Mouse (Mus musculus) testis, adult 2 months (tissue): Measurements from ENCODE around the gene Ltbp4. TPM values are rescaled to one million over a fixed set of nuclear protein-coding genes. Genes with fewer than 3 reads are reported as not detected.

Experiments
- H3K27ac ChIP-seq: fragments of 200-500 bp; 2 replicates; pipeline ENCODE4 v1.5.1; 2012; ENCODE audit warnings: low read depth, low read length; ENCODE audit not compliant: control insufficient read depth, insufficient read depth
- H3K27me3 ChIP-seq: fragments of 200-500 bp; 2 replicates; pipeline ENCODE4 v1.6.1; 2012; ENCODE audit warnings: mild to moderate bottlenecking, low read length, moderate library complexity; ENCODE audit not compliant: control insufficient read depth, insufficient read depth
- H3K36me3 ChIP-seq: fragments of 200-500 bp; 2 replicates; pipeline ENCODE4 v1.6.1; 2012; ENCODE audit warnings: mild to moderate bottlenecking, low read length; ENCODE audit not compliant: control insufficient read depth, insufficient read depth
- H3K4me1 ChIP-seq: fragments of 200-500 bp; 2 replicates; pipeline ENCODE4 v1.6.1; 2012; ENCODE audit warnings: low read length; ENCODE audit not compliant: control insufficient read depth, insufficient read depth
- H3K4me3 ChIP-seq: fragments of 200-500 bp; 2 replicates; pipeline ENCODE4 v1.5.1; 2012; ENCODE audit warnings: low read depth, mild to moderate bottlenecking, low read length, moderate library complexity, mixed read lengths; ENCODE audit not compliant: control insufficient read depth
- CTCF ChIP-seq: fragments of 200-500 bp; IDR thresholded peaks from 2 replicates; pipeline ENCODE4 v1.5.1; 2012; ENCODE audit warnings: low read depth, mild to moderate bottlenecking, inconsistent platforms, low read length, moderate library complexity; ENCODE audit not compliant: control insufficient read depth, insufficient read depth, insufficient replicate concordance
- POLR2A ChIP-seq: fragments of 200-500 bp; IDR thresholded peaks from 2 replicates; pipeline ENCODE4 v1.6.1; 2012; ENCODE audit warnings: low read depth, mild to moderate bottlenecking, inconsistent platforms, low read length, moderate library complexity; ENCODE audit not compliant: control insufficient read depth
- polyA plus RNA-seq: library from polyadenylated mRNA; depleted of rRNA; stranded (reverse); fragments of >200 nt; gene quantifications from 2 replicates; pipeline ENCODE4 v1.2.3, GENCODE M21; 2012

Ltbp4 gene
- polyA plus RNA-seq, 1 experiment = 26.1 TPM

- H3K27ac ChIP-seq = no peak overlapping the region
- no peaks in the 10 kb centered on the region for H3K36me3 ChIP-seq
- no peak overlapping the region for H3K4me3 ChIP-seq
- no peaks in the 10 kb centered on the region for H3K27me3 ChIP-seq
- peaks cover 6% of the 10 kb centered on the region for H3K4me1 ChIP-seq
- no peak for TF ChIP-seq CTCF
- TF ChIP-seq POLR2A = no peak
Measured at GRCm38 (mm10) chr7:27375274-27375673, 37.8 kb upstream of the Ltbp4 start.

- Histone ChIP-seq H3K27me3 (no peaks in the 10 kb centered on the region), H3K27ac (no peak overlapping the region), H3K4me3 (no peak overlapping the region), H3K36me3 (no peaks in the 10 kb centered on the region), H3K4me1 (peaks cover 6% of the 10 kb centered on the region)
- TF ChIP-seq CTCF (no peak), POLR2A (no peak)
Measured at GRCm38 (mm10) chr7:27371715-27372462, 34.4 kb upstream of the Ltbp4 start.

GRCm38 (mm10) chr7:27369111-27369510 is 31.6 kb upstream of the Ltbp4 start:
- TF ChIP-seq POLR2A (no peak), CTCF (no peak)
- peaks cover 10% of the 10 kb centered on the region for H3K4me1 ChIP-seq
- no peak overlapping the region for H3K4me3 ChIP-seq
- H3K27me3 ChIP-seq = peaks cover 4% of the 10 kb centered on the region
- no peaks in the 10 kb centered on the region for H3K36me3 ChIP-seq
- H3K27ac ChIP-seq = no peak overlapping the region

GRCm38 (mm10) chr7:27367976-27368375 is 30.5 kb upstream of the Ltbp4 start:
- no peaks in the 10 kb centered on the region for H3K36me3 ChIP-seq
- peak overlapping the region; percentile 3; the same call in 1 of the 2 replicates for H3K4me3 ChIP-seq
- peaks cover 10% of the 10 kb centered on the region for H3K4me1 ChIP-seq
- no peak overlapping the region for H3K27ac ChIP-seq
- TF ChIP-seq CTCF (no peak), POLR2A (no peak)
- H3K27me3 ChIP-seq = peaks cover 4% of the 10 kb centered on the region

- TF ChIP-seq POLR2A (no peak), CTCF (no peak)
- peak overlapping the region; percentile 56 for H3K4me3 ChIP-seq
- H3K27ac ChIP-seq = no peak overlapping the region
- peaks cover 14% of the 10 kb centered on the region for H3K4me1 ChIP-seq
- H3K27me3 ChIP-seq = peaks cover 4% of the 10 kb centered on the region
- H3K36me3 ChIP-seq = no peaks in the 10 kb centered on the region
Measured at GRCm38 (mm10) chr7:27366082-27366844, 28.8 kb upstream of the Ltbp4 start.

- Histone ChIP-seq H3K36me3 (no peaks in the 10 kb centered on the region), H3K27me3 (peaks cover 4% of the 10 kb centered on the region), H3K27ac (no peak overlapping the region), H3K4me1 (peaks cover 14% of the 10 kb centered on the region), H3K4me3 (peak overlapping the region; percentile 66)
- TF ChIP-seq POLR2A = no peak
- no peak for TF ChIP-seq CTCF
Measured at GRCm38 (mm10) chr7:27364379-27364778, 26.9 kb upstream of the Ltbp4 start.

GRCm38 (mm10) chr7:27361283-27361946 is 23.9 kb upstream of the Ltbp4 start:
- H3K27ac ChIP-seq = peak overlapping the region; percentile 73
- H3K4me3 ChIP-seq = peak overlapping the region; percentile 90
- H3K27me3 ChIP-seq = peaks cover 4% of the 10 kb centered on the region
- H3K4me1 ChIP-seq = peaks cover 23% of the 10 kb centered on the region
- TF ChIP-seq CTCF (no peak), POLR2A (no peak)
- no peaks in the 10 kb centered on the region for H3K36me3 ChIP-seq
